Comparison of ENCODE assay signal across 21 mouse cellular contexts in genomic region chr2:147988586-147988985, GRCm38 (mm10). TPM values are rescaled to one million over a fixed set of nuclear protein-coding genes. Genes with fewer than 3 reads are reported as not detected.
"Had no signal": no experiment of that assay in that cellular context is flagged by ENCODE, and none has a peak within 500 bp of the region (broad histone marks: within the 10 kb centered on the region; RNA-seq: fewer than 3 reads in every experiment).

No protein-coding gene starts in this region.

- H3K4me3 ChIP-seq: liver, embryonic 15.5 days; midbrain, embryonic 10.5 days; myocyte; neural tube, embryonic 13.5 days; neural tube, embryonic 15.5 days had no signal

- H3K9me3 ChIP-seq: liver, embryonic 15.5 days; midbrain, embryonic 10.5 days; neural tube, embryonic 13.5 days; neural tube, embryonic 15.5 days had no signal

- H3K9ac ChIP-seq: liver, embryonic 15.5 days; lung, embryonic 14.5 days; neural tube, embryonic 13.5 days; neural tube, embryonic 15.5 days had no signal

- H3K4me2 ChIP-seq: liver, embryonic 15.5 days; lung, embryonic 14.5 days; neural tube, embryonic 13.5 days; neural tube, embryonic 15.5 days had no signal

- H3K27me3 ChIP-seq: liver, embryonic 15.5 days had no signal

- H3K4me1 ChIP-seq: liver, embryonic 15.5 days; neural tube, embryonic 13.5 days; neural tube, embryonic 15.5 days had no signal

- DNase-seq: lung, adult 18-20 months; lung, embryonic 14.5 days; lung, postnatal 10 days; lung, postnatal 4 days; midbrain, embryonic 14.5 days; retina, postnatal 1 day; right cerebral cortex, adult 18-20 months; right cerebral cortex, postnatal 25 days; right cerebral cortex, postnatal 4 days; spleen, adult 18-20 months; thymus, adult 18-20 months; thymus, postnatal 14 days; thymus, postnatal 36 days had no signal

- ATAC-seq: midbrain, embryonic 16.5 days had no signal

- H3K36me3 ChIP-seq: liver, embryonic 15.5 days; midbrain, embryonic 10.5 days; neural tube, embryonic 13.5 days; neural tube, embryonic 15.5 days had no signal

- H3K27ac ChIP-seq: liver, embryonic 15.5 days; midbrain, embryonic 10.5 days; neural tube, embryonic 13.5 days; neural tube, embryonic 15.5 days had no signal

RNA-seq across cellular contexts. Expression of gene Foxa2, which starts 58.2 kb away (rescaled TPM):
- total RNA-seq: megakaryocyte, adult 5-6 weeks; megakaryocyte-erythroid progenitor cell, adult 5-6 weeks had no signal
